Comparison of ENCODE assay signal across 12 mouse cellular contexts in genomic region chr19:47871515-47871914, GRCm38 (mm10). TPM values are rescaled to one million over a fixed set of nuclear protein-coding genes. Genes with fewer than 3 reads are reported as not detected.
DNase-seq lines count a peak whose midpoint lies in the region; ATAC-seq and TF ChIP-seq lines count a peak whose summit lies in the region.
"Had no signal": no experiment of that assay in that cellular context is flagged by ENCODE, and none has a peak within 500 bp of the region (broad histone marks: within the 10 kb centered on the region; RNA-seq: fewer than 3 reads in every experiment).

No protein-coding gene starts in this region.

- H3K9me3 ChIP-seq in forebrain, postnatal 0 days (ENCODE audit: low read length), result no peaks in the 10 kb centered on the region
- H3K9me3 ChIP-seq in forebrain, embryonic 10.5 days, result no peaks in the 10 kb centered on the region
- no peaks in the 10 kb centered on the region for H3K9me3 ChIP-seq in liver, postnatal 0 days (ENCODE audit: low read length)
- H3K9me3 ChIP-seq: lung, embryonic 15.5 days had no signal

- H3K4me3 ChIP-seq in forebrain, postnatal 0 days (ENCODE audit: low read depth, low read length), result no peak overlapping the region
- H3K4me3 ChIP-seq in forebrain, embryonic 10.5 days, result no peak overlapping the region
- no peak overlapping the region for H3K4me3 ChIP-seq in liver, postnatal 0 days (ENCODE audit: low read depth, low read length)
- H3K4me3 ChIP-seq: lung, embryonic 15.5 days had no signal

- peak; percentile 23 for DNase-seq in forebrain, postnatal 0 days
- DNase-seq in forebrain, embryonic 10.5 days (ENCODE audit: extremely low spot score, low spot score), result no peak
- DNase-seq in liver, postnatal 0 days, result no peak
- DNase-seq in liver (no peak), WW6 (ENCODE audit: low read depth, low spot score) (peak; percentile 39)
- DNase-seq in mesoderm, embryonic 11.5 days (ENCODE audit: low read depth, low spot score), result peak; percentile 47
- DNase-seq in adrenal gland, adult 18-20 months (ENCODE audit: low spot score in 2 of 2), result no peak
- DNase-seq in c-Kit-positive CD71-positive TER-119-positive erythroid progenitor cells, embryonic 14.5 days (ENCODE audit: low spot score), result no peak

- no peaks in the 10 kb centered on the region; the same call in 1 of the 2 replicates for H3K27me3 ChIP-seq in forebrain, postnatal 0 days (ENCODE audit: insufficient read depth, low read length)
- no peaks in the 10 kb centered on the region for H3K27me3 ChIP-seq in forebrain, embryonic 10.5 days (ENCODE audit: poor library complexity, severe bottlenecking)
- H3K27me3 ChIP-seq in liver, postnatal 0 days (ENCODE audit: insufficient read depth, low read length), result 0 out of 2 replicates have a peak, but pooled peaks cover 3% of the 10 kb centered on the region

- TF ChIP-seq EP300 in liver, postnatal 0 days (IDR thresholded peaks at IDR 0.05; ENCODE audit: low read depth), result no peak

- no peak overlapping the region for H3K27ac ChIP-seq in forebrain, postnatal 0 days (ENCODE audit: low read depth, low read length)
- no peak overlapping the region for H3K27ac ChIP-seq in forebrain, embryonic 10.5 days
- no peak overlapping the region for H3K27ac ChIP-seq in liver, postnatal 0 days (ENCODE audit: low read depth)
- H3K27ac ChIP-seq: lung, embryonic 15.5 days had no signal

- H3K36me3 ChIP-seq in forebrain, postnatal 0 days (ENCODE audit: insufficient read depth), result no peaks in the 10 kb centered on the region
- H3K36me3 ChIP-seq in forebrain, embryonic 10.5 days (replicated peaks), result no peaks in the 10 kb centered on the region
- no peaks in the 10 kb centered on the region for H3K36me3 ChIP-seq in liver, postnatal 0 days (replicated peaks; ENCODE audit: insufficient read depth, low read length)
- H3K36me3 ChIP-seq: lung, embryonic 15.5 days had no signal

- peak; percentile 58 for TF ChIP-seq CTCF in forebrain, postnatal 0 days (IDR thresholded peaks at IDR 0.05; ENCODE audit: low read depth)
- peak; percentile 46 for TF ChIP-seq CTCF in liver, postnatal 0 days (IDR thresholded peaks at IDR 0.05; ENCODE audit: low read depth)

- H3K9ac ChIP-seq in forebrain, postnatal 0 days, result no peak overlapping the region
- no peak overlapping the region for H3K9ac ChIP-seq in liver, postnatal 0 days (replicated peaks)
- H3K9ac ChIP-seq: lung, embryonic 15.5 days had no signal

- no peak overlapping the region for H3K4me2 ChIP-seq in forebrain, postnatal 0 days (ENCODE audit: low read depth)
- H3K4me2 ChIP-seq in liver, postnatal 0 days (ENCODE audit: low read depth, low read length), result no peak overlapping the region
- H3K4me2 ChIP-seq: lung, embryonic 15.5 days had no signal

- no peak for ATAC-seq in forebrain, postnatal 0 days
- ATAC-seq in liver, postnatal 0 days, result no peak
- ATAC-seq: activated CD4-positive, CD25-positive, alpha-beta regulatory T cell, adult 4 months; forebrain, embryonic 16.5 days had no signal

- H3K4me1 ChIP-seq in forebrain, postnatal 0 days (ENCODE audit: insufficient read depth), result no peaks in the 10 kb centered on the region
- no peaks in the 10 kb centered on the region for H3K4me1 ChIP-seq in forebrain, embryonic 10.5 days
- H3K4me1 ChIP-seq in liver, postnatal 0 days (ENCODE audit: insufficient read depth), result no peaks in the 10 kb centered on the region
- H3K4me1 ChIP-seq: lung, embryonic 15.5 days had no signal

- 18% methylated on average over 10 of the region's 10 CpGs for WGBS in forebrain, postnatal 0 days
- 25% methylated on average over 10 of the region's 10 CpGs for WGBS in forebrain, embryonic 10.5 days
- 29% methylated on average over 10 of the region's 10 CpGs for WGBS in liver, postnatal 0 days (ENCODE audit: insufficient replicate concordance)

RNA-seq across cellular contexts. Expression of gene Gsto2, which starts 6.2 kb away (rescaled TPM):
- 0.77 and 0.95 TPM in 2 replicates for total RNA-seq in forebrain, postnatal 0 days (2014; rRNA removed)
- polyA plus RNA-seq in forebrain, postnatal 0 days (2015; fragmentation: Nextera tagmentation; extraction: Ambion mirVana), result 0.88 and 0.93 TPM in 2 replicates
- polyA plus RNA-seq in forebrain, embryonic 10.5 days (2016; fragmentation: Nextera tagmentation; extraction: Ambion mirVana), result 0.76 and 0.81 TPM in 2 replicates
- 0.25 and 0.39 TPM in 2 replicates for polyA plus RNA-seq in liver, postnatal 0 days (2015; fragmentation: Nextera tagmentation; extraction: Ambion mirVana)
- total RNA-seq in adrenal gland, adult 18-20 months (2021), result 1 to 10 TPM; 2.1 to 3.1 TPM
- total RNA-seq: hematopoietic stem cell, adult 5-6 weeks had no signal

RNA-seq across cellular contexts. Expression of gene Gsto1, which starts 16.7 kb away (rescaled TPM):
- total RNA-seq in forebrain, postnatal 0 days (2014; rRNA removed), result 120 and 187 TPM in 2 replicates
- polyA plus RNA-seq in forebrain, postnatal 0 days (2015; fragmentation: Nextera tagmentation; extraction: Ambion mirVana), result 166 and 184 TPM in 2 replicates
- 115 and 120 TPM in 2 replicates for polyA plus RNA-seq in forebrain, embryonic 10.5 days (2016; fragmentation: Nextera tagmentation; extraction: Ambion mirVana)
- 151 and 198 TPM in 2 replicates for polyA plus RNA-seq in liver, postnatal 0 days (2015; fragmentation: Nextera tagmentation; extraction: Ambion mirVana)
- total RNA-seq in adrenal gland, adult 18-20 months (2021), result 100 to 1,000 TPM in 1 of 2 experiments, 10 to 100 TPM in 1; 82.8 to 101 TPM

RNA-seq across cellular contexts. Expression of gene Cfap43, which starts 47.6 kb away (rescaled TPM):
- total RNA-seq in forebrain, postnatal 0 days (2014; rRNA removed), result 2.1 and 2.3 TPM in 2 replicates
- polyA plus RNA-seq in forebrain, postnatal 0 days (2015; fragmentation: Nextera tagmentation; extraction: Ambion mirVana), result 0.99 and 1.8 TPM in 2 replicates
- polyA plus RNA-seq in forebrain, embryonic 10.5 days (2016; fragmentation: Nextera tagmentation; extraction: Ambion mirVana), result 0.05 and 0.06 TPM in 2 replicates
- polyA plus RNA-seq in liver, postnatal 0 days (2015; fragmentation: Nextera tagmentation; extraction: Ambion mirVana), result 0.05 TPM in 1 of 2 replicates, not detected in the other
- not detected for total RNA-seq in adrenal gland, adult 18-20 months (2021)

RNA-seq across cellular contexts. Expression of gene Itprip, which starts 47.6 kb away (rescaled TPM):
- total RNA-seq in forebrain, postnatal 0 days (2014; rRNA removed), result 3.8 and 4.9 TPM in 2 replicates
- 2.2 and 2.4 TPM in 2 replicates for polyA plus RNA-seq in forebrain, postnatal 0 days (2015; fragmentation: Nextera tagmentation; extraction: Ambion mirVana)
- polyA plus RNA-seq in forebrain, embryonic 10.5 days (2016; fragmentation: Nextera tagmentation; extraction: Ambion mirVana), result 21.2 and 21.9 TPM in 2 replicates
- 2.4 and 2.8 TPM in 2 replicates for polyA plus RNA-seq in liver, postnatal 0 days (2015; fragmentation: Nextera tagmentation; extraction: Ambion mirVana)
- 10 to 100 TPM; 16.8 to 17.7 TPM for total RNA-seq in adrenal gland, adult 18-20 months (2021)

Comparison
In these comparisons a context has a peak if more than half of its experiments do, and no peak if none do; other contexts are left out.
1. DNase-seq: peak in forebrain, postnatal 0 days (single experiment), WW6 (single experiment) and mesoderm, embryonic 11.5 days (single experiment); none in forebrain, embryonic 10.5 days (single experiment), liver, postnatal 0 days (single experiment), liver (single experiment), adrenal gland, adult 18-20 months (0 of 2) and c-Kit-positive CD71-positive TER-119-positive erythroid progenitor cells, embryonic 14.5 days (single experiment).